Mouse (Mus musculus): ENCODE measurements around the gene Fam71e2. TPM values are rescaled to one million over a fixed set of nuclear protein-coding genes. Genes with fewer than 3 reads are reported as not detected.
"Not testable (repeated sequence)": the region's sequence is repeated elsewhere in the genome, so short reads cannot be mapped to it uniquely, and the experiment has no call there.

Gene Fam71e2
- not detected in 2 replicates for polyA plus RNA-seq (2015; fragmentation: Nextera tagmentation; extraction: Ambion mirVana)

DNA sequence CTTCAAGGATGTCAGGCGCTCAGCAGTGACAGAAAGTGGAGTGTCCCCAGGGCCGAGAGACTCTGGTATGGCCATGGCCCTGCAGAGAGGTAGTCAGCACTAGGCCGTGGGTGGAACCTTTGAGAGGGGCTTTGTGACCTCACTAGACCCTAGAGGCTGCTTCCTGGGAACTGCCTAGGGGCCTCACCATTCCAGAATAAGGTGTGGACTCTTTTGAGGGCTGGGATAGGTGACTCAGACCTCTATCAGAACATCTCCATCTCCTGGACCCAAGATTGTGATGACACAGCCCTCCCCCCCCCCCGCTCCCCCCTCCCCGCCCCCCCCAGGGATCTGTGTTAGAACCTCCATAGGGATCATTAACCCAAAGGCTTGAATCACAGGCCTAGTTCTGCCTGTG lies at the start of gene Fam71e2:
Gene Fam71e2 (minus strand): TSS at position 101 of the 400 bp plus-strand sequence.
- Histone ChIP-seq H3K4me1 (no peaks in the 10 kb centered on the region), H3K27me3 (peaks cover 14% of the 10 kb centered on the region), H3K4me3 (no peak within 1 kb of the TSS), H3K27ac (no peak within 1 kb of the TSS), H3K4me2 (no peak within 1 kb of the TSS), H3K36me3 (no peaks in the 10 kb centered on the region), H3K9me3 (no peaks in the 10 kb centered on the region), H3K9ac (no peak within 1 kb of the TSS)
- WGBS = 48% methylated on average over 5 of the region's 5 CpGs
- ATAC-seq (ENCODE audit: borderline replicate concordance, extremely low read depth, low FRiP score, low TSS enrichment) = no peak

DNA sequence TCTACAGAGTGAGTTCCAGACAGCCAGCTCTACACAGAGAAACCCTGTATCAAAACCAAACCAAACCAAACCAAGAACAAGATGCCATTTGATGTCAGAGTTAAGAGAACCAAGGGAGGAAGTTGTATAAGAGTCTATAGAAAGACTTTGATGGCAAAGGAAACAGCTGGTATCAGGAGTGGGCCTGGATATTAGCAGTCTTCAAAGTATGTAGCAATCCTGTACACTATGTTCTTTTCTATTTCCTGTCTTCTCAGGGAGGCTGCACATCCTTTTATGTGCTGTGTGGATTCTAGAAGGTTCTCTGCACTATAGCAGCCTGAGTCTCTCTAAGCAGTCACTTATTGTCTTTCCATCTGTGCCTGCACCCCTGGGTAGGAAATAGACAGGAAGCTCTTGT lies 45.5 kb upstream of the Fam71e2 start:
- H3K36me3 ChIP-seq = no peaks in the 10 kb centered on the region
- no peak overlapping the region for H3K4me3 ChIP-seq
- ATAC-seq (ENCODE audit: borderline replicate concordance, extremely low read depth, low FRiP score, low TSS enrichment) = no peak
- no peaks in the 10 kb centered on the region for H3K27me3 ChIP-seq
- no peaks in the 10 kb centered on the region for H3K9me3 ChIP-seq
- H3K27ac ChIP-seq = no peak overlapping the region
- H3K9ac ChIP-seq = no peak overlapping the region
- H3K4me2 ChIP-seq = no peak overlapping the region
- peaks cover 10% of the 10 kb centered on the region for H3K4me1 ChIP-seq

GRCm38 (mm10) chr7:4813105-4813791 lies 42.1 kb upstream of the Fam71e2 start:
- H3K36me3 ChIP-seq = peaks cover 24% of the 10 kb centered on the region
- no peaks in the 10 kb centered on the region for H3K9me3 ChIP-seq
- peak overlapping the region; percentile 93 for H3K4me3 ChIP-seq
- peak overlapping the region; percentile 34 for H3K9ac ChIP-seq
- peaks cover 27% of the 10 kb centered on the region for H3K4me1 ChIP-seq
- 23% methylated on average over 8 of the region's 8 CpGs for WGBS
- peak overlapping the region; percentile 70 for H3K4me2 ChIP-seq
- H3K27ac ChIP-seq = peak overlapping the region; percentile 95
- H3K27me3 ChIP-seq = no peaks in the 10 kb centered on the region
- no peak for ATAC-seq (ENCODE audit: borderline replicate concordance, extremely low read depth, low FRiP score, low TSS enrichment)

- Histone ChIP-seq H3K27ac (peak within 1 kb of the TSS; percentile 95), H3K9ac (peak within 1 kb of the TSS; percentile 99), H3K4me3 (peak within 1 kb of the TSS; percentile 93), H3K36me3 (peaks cover 28% of the 10 kb centered on the region), H3K4me1 (peaks cover 27% of the 10 kb centered on the region), H3K27me3 (no peaks in the 10 kb centered on the region), H3K9me3 (no peaks in the 10 kb centered on the region), H3K4me2 (peak within 1 kb of the TSS; percentile 70)
- ATAC-seq (ENCODE audit: borderline replicate concordance, extremely low read depth, low FRiP score, low TSS enrichment) = peak; percentile 99
- WGBS = under 1% methylated on average over 62 of the region's 62 CpGs
Measured at GRCm38 (mm10) chr7:4812303-4813104, 41.4 kb upstream of the Fam71e2 start, which contains the start of gene Ube2s. Gene Ube2s, minus strand, starts transcription at chr7:4812590.

DNA sequence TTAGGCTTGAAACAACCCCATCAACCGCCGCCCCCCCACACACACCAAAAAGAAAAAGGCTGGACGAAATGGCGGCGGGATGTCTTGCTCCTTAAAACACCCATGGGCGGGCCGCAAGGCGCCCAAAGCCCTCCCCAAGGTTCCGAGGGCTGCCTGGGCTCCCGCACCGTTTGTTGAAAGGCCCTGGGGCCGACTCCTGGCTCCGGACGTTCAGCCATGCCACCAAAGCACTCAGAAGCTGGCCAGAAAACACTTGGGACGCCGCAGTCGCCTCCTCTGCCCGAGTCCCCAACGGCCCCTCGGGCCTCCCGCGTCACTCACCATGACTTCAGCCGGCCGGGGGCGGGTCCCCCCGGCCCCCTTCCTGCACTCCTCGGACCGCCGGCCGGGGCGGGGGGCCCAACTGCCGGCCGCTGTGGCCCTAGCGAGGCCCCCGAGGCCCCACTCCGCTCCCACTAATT lies 40.8 kb upstream of the Fam71e2 start:
- Histone ChIP-seq H3K4me1 (peaks cover 27% of the 10 kb centered on the region), H3K4me3 (peak overlapping the region; percentile 93), H3K27me3 (no peaks in the 10 kb centered on the region), H3K27ac (peak overlapping the region; percentile 95), H3K9me3 (no peaks in the 10 kb centered on the region), H3K9ac (peak overlapping the region; percentile 99), H3K36me3 (peaks cover 34% of the 10 kb centered on the region), H3K4me2 (peak overlapping the region; percentile 70)
- ATAC-seq (ENCODE audit: borderline replicate concordance, extremely low read depth, low FRiP score, low TSS enrichment) = no peak
- 4% methylated on average over 31 of the region's 36 CpGs for WGBS

GRCm38 (mm10) chr7:4811131-4811530 lies 40.0 kb upstream of the Fam71e2 start:
- H3K27me3 ChIP-seq; ATAC-seq (ENCODE audit: borderline replicate concordance, extremely low read depth, low FRiP score, low TSS enrichment); H3K27ac ChIP-seq; H3K9me3 ChIP-seq: not testable (repeated sequence)
- Histone ChIP-seq H3K36me3 (peaks cover 42% of the 10 kb centered on the region), H3K4me1 (peaks cover 27% of the 10 kb centered on the region), H3K4me2 (peak overlapping the region; percentile 70), H3K9ac (peak overlapping the region; percentile 99), H3K4me3 (peak overlapping the region; percentile 93)
- 31% methylated on average over 10 of the region's 10 CpGs for WGBS

DNA sequence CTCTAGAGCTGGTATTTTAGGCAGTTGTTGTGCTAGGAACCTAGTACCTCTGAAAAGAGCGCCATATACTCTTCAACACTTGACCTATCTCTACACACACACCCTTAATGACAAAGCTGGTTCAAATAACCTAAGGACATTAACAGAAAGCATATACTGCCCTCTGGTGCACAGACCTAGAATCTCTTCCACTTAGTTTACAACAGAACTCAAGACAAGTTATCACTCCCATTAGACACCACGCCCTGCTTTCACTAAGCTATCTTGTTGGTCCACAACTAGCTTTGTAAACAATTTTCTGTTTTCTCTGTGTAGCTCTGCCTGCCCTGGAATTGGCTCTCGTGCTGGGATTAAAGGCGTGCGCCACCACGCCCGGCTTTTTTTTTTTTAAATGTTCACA lies 35.6 kb upstream of the Fam71e2 start:
- H3K4me3 ChIP-seq = no peak overlapping the region
- no peak overlapping the region for H3K4me2 ChIP-seq
- WGBS = 85% methylated on average over 7 of the region's 7 CpGs
- peaks cover 61% of the 10 kb centered on the region for H3K36me3 ChIP-seq
- no peaks in the 10 kb centered on the region for H3K9me3 ChIP-seq
- H3K27me3 ChIP-seq = no peaks in the 10 kb centered on the region
- no peak overlapping the region for H3K27ac ChIP-seq
- peaks cover 21% of the 10 kb centered on the region for H3K4me1 ChIP-seq
- H3K9ac ChIP-seq = no peak overlapping the region
- no peak for ATAC-seq (ENCODE audit: borderline replicate concordance, extremely low read depth, low FRiP score, low TSS enrichment)

DNA sequence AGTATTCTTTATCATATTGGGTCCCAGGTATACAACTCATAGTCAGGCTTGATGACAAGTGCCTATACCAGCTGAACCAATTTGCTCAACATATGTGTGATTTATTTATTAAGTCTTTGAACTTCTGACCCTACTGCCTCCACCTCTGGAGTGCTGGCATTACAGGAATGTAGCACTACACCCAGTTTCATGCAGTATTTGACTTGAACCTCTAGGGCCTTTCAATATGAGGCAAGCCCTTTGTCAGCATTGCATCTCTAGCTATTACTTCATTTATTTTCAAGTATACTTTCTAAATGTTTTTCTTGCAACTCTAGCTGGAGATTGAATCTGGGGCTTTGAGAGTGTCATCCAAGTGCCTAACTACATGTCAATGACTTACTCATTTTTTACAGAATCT lies 31.1 kb upstream of the Fam71e2 start:
- no peak overlapping the region for H3K4me2 ChIP-seq
- peaks cover 39% of the 10 kb centered on the region for H3K36me3 ChIP-seq
- no peaks in the 10 kb centered on the region for H3K9me3 ChIP-seq
- 0 out of 2 replicates have a peak overlapping the region, but pooled peaks have one; percentile 24 for H3K27ac ChIP-seq
- no peak overlapping the region for H3K4me3 ChIP-seq
- H3K27me3 ChIP-seq = no peaks in the 10 kb centered on the region
- ATAC-seq (ENCODE audit: borderline replicate concordance, extremely low read depth, low FRiP score, low TSS enrichment) = no peak
- no peaks in the 10 kb centered on the region for H3K4me1 ChIP-seq
- no peak overlapping the region for H3K9ac ChIP-seq

DNA sequence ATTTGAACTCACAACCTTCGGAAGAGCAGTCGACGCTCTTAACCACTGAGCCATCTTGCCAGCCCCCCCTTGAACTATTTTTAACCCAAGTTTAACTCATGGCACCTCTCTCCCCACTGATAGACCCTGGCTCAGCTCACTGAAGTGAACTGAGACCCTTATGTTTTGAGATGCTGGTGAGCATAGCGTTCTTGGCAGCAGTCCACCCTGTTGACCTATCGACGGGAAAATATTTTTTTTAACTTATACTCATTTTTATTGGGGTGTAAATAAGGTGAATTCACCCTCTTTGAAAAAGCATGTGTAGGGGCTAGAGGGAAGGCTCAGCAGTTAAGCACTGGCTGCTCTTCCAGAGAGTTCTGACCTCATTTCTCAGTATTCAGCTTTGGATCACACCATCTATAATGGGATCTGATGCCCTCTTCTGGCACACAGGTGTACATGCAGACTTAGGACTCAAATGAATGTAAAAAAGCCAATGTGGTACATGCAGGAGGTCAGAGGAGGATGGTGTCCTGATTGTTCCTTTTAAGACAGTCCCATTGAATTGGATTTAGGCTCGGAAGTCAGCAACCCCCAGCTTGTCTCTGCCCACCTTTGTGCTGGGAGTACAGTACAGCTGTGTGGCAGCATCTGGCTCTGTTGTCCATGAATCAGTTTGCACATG lies 24.8 kb upstream of the Fam71e2 start:
- H3K9ac ChIP-seq = no peak overlapping the region
- H3K4me1 ChIP-seq = peaks cover 16% of the 10 kb centered on the region
- H3K36me3 ChIP-seq = peaks cover 46% of the 10 kb centered on the region
- no peak overlapping the region for H3K27ac ChIP-seq
- 59% methylated on average over 7 of the region's 7 CpGs for WGBS
- no peak overlapping the region for H3K4me3 ChIP-seq
- H3K9me3 ChIP-seq = no peaks in the 10 kb centered on the region
- no peak overlapping the region for H3K4me2 ChIP-seq
- no peaks in the 10 kb centered on the region for H3K27me3 ChIP-seq
- no peak for ATAC-seq (ENCODE audit: borderline replicate concordance, extremely low read depth, low FRiP score, low TSS enrichment)

DNA sequence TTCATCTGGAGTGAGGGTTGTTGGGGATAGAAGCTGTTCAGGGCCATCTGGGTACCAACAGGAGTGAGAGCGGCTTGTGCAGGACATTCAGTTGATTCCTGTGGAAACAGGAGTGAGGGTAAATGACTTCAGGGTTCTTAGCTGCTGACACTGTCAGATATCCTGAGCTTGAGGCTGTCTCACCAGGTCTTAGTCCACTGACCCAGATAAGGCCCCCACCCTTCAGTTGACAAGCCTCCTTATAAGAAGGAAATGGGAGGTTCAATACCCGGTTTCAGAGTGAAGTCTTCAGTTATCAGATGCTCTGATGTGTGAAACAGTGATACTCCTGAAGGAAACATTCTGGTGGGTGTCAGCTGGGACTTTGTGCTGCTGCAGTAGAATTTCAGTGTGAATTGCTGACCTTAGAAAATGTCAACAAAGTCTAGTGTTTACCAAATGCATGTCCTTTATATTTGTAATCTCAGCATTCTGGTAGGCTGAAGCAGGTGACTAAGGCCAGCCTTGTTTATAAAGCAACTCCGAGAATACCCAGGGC lies 23.6 kb upstream of the Fam71e2 start:
- 65% methylated on average over 3 of the region's 3 CpGs for WGBS
- 0 out of 2 replicates have a peak overlapping the region, but pooled peaks have one; percentile 16 for H3K9ac ChIP-seq
- no peaks in the 10 kb centered on the region for H3K9me3 ChIP-seq
- H3K4me3 ChIP-seq = peak overlapping the region; percentile 87; the same call in 1 of the 2 replicates
- H3K27ac ChIP-seq = no peak overlapping the region
- peaks cover 46% of the 10 kb centered on the region for H3K36me3 ChIP-seq
- peaks cover 21% of the 10 kb centered on the region for H3K4me1 ChIP-seq
- H3K27me3 ChIP-seq = 0 out of 2 replicates have a peak, but pooled peaks cover 2% of the 10 kb centered on the region
- no peak for ATAC-seq (ENCODE audit: borderline replicate concordance, extremely low read depth, low FRiP score, low TSS enrichment)
- peak overlapping the region; percentile 84 for H3K4me2 ChIP-seq

DNA sequence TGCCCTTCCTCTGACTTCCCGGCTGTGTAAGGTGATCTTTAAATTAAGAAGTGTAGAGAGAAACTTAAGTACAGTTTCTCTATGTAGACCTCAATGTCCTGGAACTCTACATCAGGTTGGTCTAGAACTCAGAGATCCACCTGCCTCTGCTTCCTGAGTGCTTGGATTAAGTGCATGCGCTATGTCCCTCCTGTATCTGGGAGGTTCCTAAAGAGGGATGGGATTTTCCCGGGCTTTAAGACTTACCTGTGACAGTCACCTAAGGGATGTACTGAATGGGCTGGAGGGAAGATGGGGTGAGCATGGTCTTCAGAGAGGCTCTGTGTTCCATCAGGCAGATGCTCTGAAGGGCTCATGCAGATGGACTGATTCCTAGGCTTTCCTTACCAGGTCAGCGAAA lies 22.6 kb upstream of the Fam71e2 start:
- Histone ChIP-seq H3K4me2 (peak overlapping the region; percentile 84), H3K36me3 (peaks cover 46% of the 10 kb centered on the region), H3K27me3 (0 out of 2 replicates have a peak, but pooled peaks cover 8% of the 10 kb centered on the region), H3K9ac (peak overlapping the region; percentile 95), H3K4me1 (peaks cover 26% of the 10 kb centered on the region), H3K4me3 (peak overlapping the region; percentile 87), H3K27ac (peak overlapping the region; percentile 97; the same call in 1 of the 2 replicates), H3K9me3 (no peaks in the 10 kb centered on the region)
- ATAC-seq (ENCODE audit: borderline replicate concordance, extremely low read depth, low FRiP score, low TSS enrichment) = no peak
- WGBS = 29% methylated on average over 4 of the region's 4 CpGs
